Mouse (Mus musculus) midbrain, postnatal 0 days (tissue): ENCODE measurements around the gene H3f3a. TPM values are rescaled to one million over a fixed set of nuclear protein-coding genes. Genes with fewer than 3 reads are reported as not detected.

Experiments used
- ATAC-seq: fragments of 200-750 bp; cut with Nextera tagmentation; 2 replicates; pipeline ENCODE4 v1.8.0; 2017; ENCODE audit warnings: moderate number of reproducible peaks, mild to moderate bottlenecking, moderate TSS enrichment, moderate library complexity; ENCODE audit not compliant: low FRiP score
- DNase-seq: peaks from one replicate; pipeline ENCODE4 v3.0.0-alpha.2; 2015; ENCODE audit warnings: low spot score
- H3K27ac ChIP-seq: fragments of 300-500 bp; sonication (generic); 2 replicates; pipeline ENCODE4 v1.5.1; 2014; ENCODE audit warnings: low read depth, mild to moderate bottlenecking, low read length, mixed read lengths
- H3K27me3 ChIP-seq: fragments of 300-500 bp; sonication (generic); 2 replicates; pipeline ENCODE4 v1.6.1; 2014; ENCODE audit warnings: low read length, control low read depth, mixed read lengths; ENCODE audit not compliant: insufficient read depth
- H3K36me3 ChIP-seq: fragments of 300-500 bp; sonication (generic); 2 replicates; pipeline ENCODE4 v1.6.1; 2014; ENCODE audit warnings: low read length, control low read depth, mixed read lengths; ENCODE audit not compliant: insufficient read depth
- H3K4me1 ChIP-seq: fragments of 300-500 bp; sonication (generic); 2 replicates; pipeline ENCODE4 v1.6.1; 2014; ENCODE audit warnings: mild to moderate bottlenecking, control low read depth, antibody characterized with exemption, low read length, mixed read lengths; ENCODE audit not compliant: insufficient read depth
- H3K4me2 ChIP-seq: fragments of 300-500 bp; sonication (generic); 2 replicates; pipeline ENCODE4 v1.6.1; 2014; ENCODE audit warnings: low read depth, mild to moderate bottlenecking, low read length, mixed read lengths; ENCODE audit not compliant: poor library complexity, severe bottlenecking
- H3K4me3 ChIP-seq: fragments of 300-500 bp; sonication (generic); 2 replicates; pipeline ENCODE4 v1.5.1; 2014; ENCODE audit warnings: low read depth, mild to moderate bottlenecking, low read length, moderate library complexity
- H3K9ac ChIP-seq: fragments of 300-500 bp; sonication (generic); replicated peaks from 2 replicates; pipeline ENCODE4 v1.6.1; 2014; ENCODE audit warnings: mild to moderate bottlenecking, low read length, moderate library complexity, mixed read lengths; ENCODE audit not compliant: poor library complexity, severe bottlenecking
- H3K9me3 ChIP-seq: fragments of 300-500 bp; sonication (generic); 2 replicates; pipeline ENCODE4 v1.6.1; 2016; ENCODE audit warnings: low read length, control low read depth
- CTCF ChIP-seq: IDR thresholded peaks from 2 replicates; pipeline ENCODE4 v1.5.1; 2016; ENCODE audit warnings: antibody characterized with exemption, mild to moderate bottlenecking
- WGBS: fragments of 180-500 bp; shearing (Covaris S2); extraction: QIAGEN DNeasy Blood & Tissue Kit; methylation state at CpG from one replicate; pipeline ENCODE4 v1.1.7; 2014; 5-methylcytosine and 5-hydroxymethylcytosine counted together
- polyA plus RNA-seq: library from polyadenylated mRNA; unstranded; fragments of >200 nt; fragmentation: Nextera tagmentation; extraction: Ambion mirVana; gene quantifications from 2 replicates; pipeline ENCODE4 v1.2.1, GENCODE M21; 2015
- total RNA-seq: library from RNA; depleted of rRNA; stranded (reverse); fragments of >200 nt; gene quantifications from 2 replicates; pipeline ENCODE4 v1.2.3, GENCODE M21; 2014

H3f3a gene
- total and polyA plus RNA-seq, 2 experiments from 2014 or later = 1,783 to 2,039 TPM

DNA sequence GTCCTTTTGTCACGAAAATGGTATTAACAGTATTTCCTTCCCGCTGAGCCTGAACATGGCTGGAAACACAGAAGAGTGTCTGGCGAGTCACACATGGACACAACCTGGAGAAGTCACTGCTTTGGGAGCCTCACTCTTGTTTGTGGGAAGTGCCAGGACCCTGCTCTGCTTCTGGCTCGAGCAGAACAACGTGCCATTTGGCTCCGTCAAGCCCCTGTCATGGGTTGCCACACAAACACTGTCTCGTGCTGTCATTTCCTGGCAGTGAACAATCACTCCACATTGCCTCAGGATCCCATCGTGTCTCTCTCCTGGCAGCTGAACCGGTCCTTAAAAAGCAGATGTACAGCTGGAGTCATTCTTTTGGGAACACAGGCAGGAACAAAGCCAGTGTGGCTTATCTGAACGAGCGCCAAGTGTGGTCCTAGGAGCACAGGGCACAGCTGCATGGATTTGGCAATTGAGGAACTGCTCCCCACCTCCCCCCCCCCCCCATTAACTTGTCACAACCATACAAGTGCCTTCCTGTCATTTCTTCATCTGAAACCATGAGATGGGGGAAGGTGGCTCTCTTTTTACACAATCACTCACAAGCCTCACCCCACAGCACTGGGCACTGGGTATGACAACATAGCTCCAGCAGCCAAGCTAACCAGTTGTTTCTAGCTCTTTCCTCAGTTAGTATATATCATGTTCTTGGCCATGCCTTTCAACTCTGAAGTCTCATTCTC, 34.9 kb upstream of the H3f3a start:
- DNase-seq (peak; percentile 77), ATAC-seq (no peak; the same call in 1 of the 2 replicates)
- H3K27ac ChIP-seq = peak overlapping the region; percentile 93
- WGBS = 8% methylated on average over 11 of the region's 11 CpGs
- H3K9ac ChIP-seq = peak overlapping the region; percentile 61
- TF ChIP-seq CTCF = no peak
- peak overlapping the region; percentile 49 for H3K4me2 ChIP-seq
- no peaks in the 10 kb centered on the region for H3K36me3 ChIP-seq
- H3K4me3 ChIP-seq = peak overlapping the region; percentile 27
- peaks cover 12% of the 10 kb centered on the region for H3K4me1 ChIP-seq
- H3K9me3 ChIP-seq = no peaks in the 10 kb centered on the region
- no peaks in the 10 kb centered on the region for H3K27me3 ChIP-seq

DNA sequence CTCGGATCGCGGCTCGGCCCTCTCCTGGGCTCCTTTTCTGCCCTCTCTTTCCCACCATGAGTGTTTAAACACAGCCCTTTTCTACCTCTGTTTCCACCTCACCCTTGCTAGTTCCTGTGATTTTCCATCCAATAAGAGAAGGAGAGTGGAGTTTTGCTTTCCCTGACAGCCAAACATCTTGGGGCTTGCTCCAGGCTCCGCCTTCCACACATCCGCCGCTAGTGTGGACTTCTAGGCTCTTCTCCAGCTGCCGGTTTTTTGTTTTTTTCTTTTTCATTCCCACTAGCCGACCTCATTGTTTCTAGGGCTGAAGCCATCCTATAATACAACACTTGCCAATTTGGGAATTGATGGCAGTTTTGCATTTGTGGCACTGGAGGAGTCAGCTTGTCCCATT, 34.4 kb upstream of the H3f3a start:
- peaks cover 12% of the 10 kb centered on the region for H3K4me1 ChIP-seq
- H3K36me3 ChIP-seq = no peaks in the 10 kb centered on the region
- H3K27me3 ChIP-seq = no peaks in the 10 kb centered on the region
- peak overlapping the region; percentile 49 for H3K4me2 ChIP-seq
- peak overlapping the region; percentile 27 for H3K4me3 ChIP-seq
- TF ChIP-seq CTCF = no peak; the same call in 1 of the 2 replicates
- no peaks in the 10 kb centered on the region for H3K9me3 ChIP-seq
- WGBS = 0% methylated on average over 9 of the region's 9 CpGs
- DNase-seq (peak; percentile 93), ATAC-seq (peak; percentile 57)
- H3K9ac ChIP-seq = peak overlapping the region; percentile 61
- H3K27ac ChIP-seq = peak overlapping the region; percentile 93

DNA sequence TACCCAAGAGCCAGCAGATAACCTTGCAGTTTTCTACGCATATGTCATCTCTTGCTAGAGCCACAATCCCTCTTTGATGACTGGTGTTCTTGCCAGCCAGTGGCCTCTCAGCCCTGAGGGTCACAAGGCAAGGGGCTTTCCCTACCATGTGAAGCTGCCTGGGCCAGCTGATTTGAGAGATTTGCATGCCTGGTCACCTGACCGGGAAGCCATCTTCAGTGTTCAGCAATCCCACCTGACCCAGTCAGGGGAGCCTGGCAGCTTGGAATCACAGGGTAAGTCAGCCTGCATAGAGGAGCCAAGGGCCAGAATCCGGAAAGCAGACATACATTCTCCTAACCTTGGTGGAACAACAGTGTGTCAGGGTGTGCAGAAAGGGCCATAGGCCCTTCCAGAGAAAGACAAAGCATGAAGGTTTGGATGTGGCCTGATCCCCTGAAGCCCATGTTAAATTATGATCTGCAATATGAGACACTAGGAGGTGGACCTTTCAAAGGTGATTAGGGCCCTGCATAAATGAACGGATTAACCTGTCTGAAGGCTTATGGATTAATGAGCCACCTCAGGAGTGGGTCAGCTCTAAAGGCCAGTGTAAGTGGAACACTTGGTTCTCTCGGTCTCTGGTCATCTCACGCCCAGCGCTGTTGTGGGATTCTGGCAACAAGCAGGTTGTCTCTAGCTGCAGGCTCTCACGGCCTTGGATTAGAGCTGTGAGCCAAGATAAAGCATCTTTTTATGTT, 28.0 kb upstream of the H3f3a start:
- TF ChIP-seq CTCF = no peak
- WGBS = 87% methylated on average over 8 of the region's 8 CpGs
- H3K27ac ChIP-seq = no peak overlapping the region

DNA sequence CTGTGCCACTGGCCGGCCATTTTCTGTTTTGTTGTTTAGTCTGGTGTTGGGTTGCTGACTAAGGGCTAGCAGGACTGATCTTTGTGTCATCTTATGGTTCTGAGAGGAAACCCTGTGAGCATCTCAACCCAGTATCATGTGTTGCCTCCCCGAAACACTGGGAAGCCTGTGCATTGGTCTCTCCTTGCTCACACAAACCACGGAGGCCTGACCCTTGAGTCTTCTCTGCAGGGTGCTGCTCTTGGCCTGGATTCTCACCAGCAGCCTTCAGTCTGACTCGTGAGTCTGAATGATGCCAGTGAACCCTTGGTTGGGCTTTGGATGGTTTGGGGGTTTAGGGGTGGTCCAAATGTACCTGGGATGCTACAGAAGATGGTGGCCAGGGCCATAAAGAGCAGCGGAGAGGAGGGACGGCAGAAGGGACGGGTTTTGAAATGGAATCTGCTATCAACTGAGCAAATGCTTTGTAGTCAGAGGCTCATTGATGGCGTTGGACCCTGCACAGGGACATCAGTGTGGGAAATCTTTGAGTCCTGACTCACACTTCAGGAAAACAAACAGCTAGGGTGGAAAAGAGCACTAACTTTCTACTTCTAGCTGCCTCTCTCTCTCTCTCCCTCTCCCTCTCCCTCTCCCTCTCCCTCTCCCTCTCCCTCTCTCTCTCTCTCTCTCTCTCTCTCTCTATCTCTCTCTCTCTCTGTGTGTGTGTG, 25.6 kb upstream of the H3f3a start:
- no peak for TF ChIP-seq CTCF
- no peak overlapping the region for H3K4me2 ChIP-seq
- 73% methylated on average over 8 of the region's 8 CpGs for WGBS
- H3K9ac ChIP-seq = no peak overlapping the region
- no peaks in the 10 kb centered on the region for H3K27me3 ChIP-seq
- no peaks in the 10 kb centered on the region for H3K9me3 ChIP-seq
- DNase-seq (no peak), ATAC-seq (no peak)
- H3K4me3 ChIP-seq = no peak overlapping the region
- H3K36me3 ChIP-seq = no peaks in the 10 kb centered on the region
- H3K4me1 ChIP-seq = no peaks in the 10 kb centered on the region
- no peak overlapping the region for H3K27ac ChIP-seq

More for the DNA sequence above, 28.0 kb upstream of the H3f3a start:
- Histone ChIP-seq H3K9me3 (no peaks in the 10 kb centered on the region), H3K4me2 (no peak overlapping the region), H3K27me3 (no peaks in the 10 kb centered on the region), H3K4me1 (no peaks in the 10 kb centered on the region), H3K9ac (no peak overlapping the region), H3K4me3 (no peak overlapping the region), H3K36me3 (no peaks in the 10 kb centered on the region)
- ATAC-seq (no peak), DNase-seq (no peak)

DNA sequence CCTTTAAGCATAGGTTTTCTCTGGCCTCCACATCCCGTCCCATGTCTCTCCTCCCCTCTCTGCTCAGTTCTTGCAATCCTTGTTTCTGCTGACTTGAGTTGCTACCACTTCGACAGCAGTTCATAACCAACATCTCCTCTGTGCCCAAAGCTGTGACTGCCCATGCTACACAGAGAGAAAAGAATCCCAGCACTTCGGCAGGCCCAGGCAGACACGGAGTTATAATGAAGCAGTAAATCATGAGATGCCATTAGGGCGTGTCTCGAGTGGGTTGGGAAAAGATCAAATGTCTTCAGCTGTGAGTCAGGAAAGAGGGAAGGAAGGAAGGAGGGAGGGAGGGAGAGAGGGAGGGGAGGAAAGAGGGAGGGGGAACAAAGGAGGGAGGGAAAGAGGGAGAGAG, 24.3 kb upstream of the H3f3a start:
- TF ChIP-seq CTCF = no peak
- H3K4me1 ChIP-seq = no peaks in the 10 kb centered on the region
- H3K4me2 ChIP-seq = no peak overlapping the region
- H3K27ac ChIP-seq = no peak overlapping the region
- no peak overlapping the region for H3K4me3 ChIP-seq
- WGBS = 72% methylated on average over 6 of the region's 6 CpGs
- H3K27me3 ChIP-seq = no peaks in the 10 kb centered on the region
- ATAC-seq (no peak), DNase-seq (no peak)
- H3K36me3 ChIP-seq = no peaks in the 10 kb centered on the region
- H3K9me3 ChIP-seq = no peaks in the 10 kb centered on the region
- H3K9ac ChIP-seq = no peak overlapping the region
